Mouse (Mus musculus) neural tube, embryonic 12.5 days (tissue): ENCODE results near the gene B3galt5. TPM values are rescaled to one million over a fixed set of nuclear protein-coding genes. Genes with fewer than 3 reads are reported as not detected.
A peak's percentile ranks its signal among the peaks of the same experiment; 100 is the strongest.

Experiments
- ATAC-seq: fragments of 200-750 bp; cut with Nextera tagmentation; 2 replicates; pipeline ENCODE4 v1.8.0; 2017; ENCODE audit warnings: low read depth, mild to moderate bottlenecking, moderate TSS enrichment, moderate library complexity; ENCODE audit not compliant: low FRiP score
- H3K27ac ChIP-seq: fragments of 300-500 bp; sonication (generic); 2 replicates; pipeline ENCODE4 v1.5.1; 2016
- H3K27me3 ChIP-seq: fragments of 300-500 bp; sonication (generic); replicated peaks from 2 replicates; pipeline ENCODE4 v1.6.1; 2016; ENCODE audit warnings: mild to moderate bottlenecking
- H3K36me3 ChIP-seq: fragments of 300-500 bp; sonication (generic); 2 replicates; pipeline ENCODE4 v1.6.1; 2016; ENCODE audit warnings: mild to moderate bottlenecking
- H3K4me1 ChIP-seq: fragments of 300-500 bp; sonication (generic); 2 replicates; pipeline ENCODE4 v1.6.1; 2016
- H3K4me2 ChIP-seq: fragments of 300-500 bp; sonication (generic); replicated peaks from 2 replicates; pipeline ENCODE4 v1.6.1; 2016; ENCODE audit warnings: mild to moderate bottlenecking
- H3K4me3 ChIP-seq: fragments of 300-500 bp; sonication (generic); 2 replicates; pipeline ENCODE4 v1.5.1; 2016
- H3K9ac ChIP-seq: fragments of 300-500 bp; sonication (generic); 2 replicates; pipeline ENCODE4 v1.6.1; 2016; ENCODE audit warnings: mild to moderate bottlenecking
- H3K9me3 ChIP-seq: fragments of 300-500 bp; sonication (generic); 2 replicates; pipeline ENCODE4 v1.6.1; 2016; ENCODE audit warnings: mild to moderate bottlenecking
- WGBS: fragments of 180-500 bp; shearing (Covaris S2); methylation state at CpG from one replicate; pipeline ENCODE4 v1.1.7; 2016; 5-methylcytosine and 5-hydroxymethylcytosine counted together
- polyA plus RNA-seq: library from polyadenylated mRNA; unstranded; fragments of >200 nt; fragmentation: Nextera tagmentation; extraction: Ambion mirVana; gene quantifications from 2 replicates; pipeline ENCODE4 v1.2.1, GENCODE M21; 2016

Gene B3galt5
- 1.0 TPM in 2 replicates for polyA plus RNA-seq

DNA sequence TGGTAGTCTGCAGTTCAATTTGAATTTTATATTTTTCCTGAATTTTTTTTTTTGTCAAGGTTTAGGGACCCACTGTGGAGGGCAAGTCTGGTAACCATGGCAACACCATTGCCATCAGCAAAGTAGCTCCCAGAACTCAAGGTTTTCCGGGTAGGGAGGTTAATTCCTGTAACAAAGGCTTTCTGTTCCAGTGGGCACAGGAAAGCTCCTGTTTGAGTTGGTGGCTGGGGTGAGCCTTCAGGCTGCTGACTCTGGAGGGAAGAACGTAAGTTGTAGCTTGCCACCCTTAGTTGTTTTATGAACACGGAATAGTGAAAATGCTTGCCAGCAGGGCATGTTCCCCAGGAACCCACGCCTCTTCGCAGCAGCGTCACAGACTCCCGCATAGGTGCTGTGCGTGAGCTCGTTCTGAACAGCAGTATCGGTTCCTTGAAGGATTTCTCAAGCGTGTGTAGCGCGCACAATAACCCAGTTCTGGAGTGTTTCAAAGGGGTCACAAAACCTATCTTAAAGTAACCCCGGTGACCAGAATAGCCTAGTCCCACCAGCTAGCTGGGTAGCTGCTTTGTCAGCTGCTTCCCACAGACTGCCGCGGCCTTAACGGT is at the start of gene B3galt5:
B3galt5 (plus strand) TSS at position 436 of the 605 bp plus-strand sequence.
- Histone ChIP-seq H3K36me3 (no peaks in the 10 kb centered on the region), H3K9ac (no peak within 1 kb of the TSS), H3K4me2 (no peak within 1 kb of the TSS), H3K9me3 (no peaks in the 10 kb centered on the region), H3K27ac (no peak within 1 kb of the TSS), H3K4me1 (no peaks in the 10 kb centered on the region), H3K27me3 (no peaks in the 10 kb centered on the region), H3K4me3 (no peak within 1 kb of the TSS)
- no peak for ATAC-seq
- WGBS = 65% methylated on average over 17 of the region's 17 CpGs

- Histone ChIP-seq H3K9ac (no peak overlapping the region), H3K36me3 (no peaks in the 10 kb centered on the region), H3K9me3 (no peaks in the 10 kb centered on the region; the same call in 1 of the 2 replicates), H3K4me3 (no peak overlapping the region), H3K4me1 (peaks cover 6% of the 10 kb centered on the region), H3K4me2 (no peak overlapping the region), H3K27ac (no peak overlapping the region), H3K27me3 (no peaks in the 10 kb centered on the region)
- WGBS = 84% methylated on average over 5 of the region's 5 CpGs
- no peak for ATAC-seq
Measured at GRCm38 (mm10) chr16:96187619-96188018, 48.0 kb upstream of the B3galt5 start.

DNA sequence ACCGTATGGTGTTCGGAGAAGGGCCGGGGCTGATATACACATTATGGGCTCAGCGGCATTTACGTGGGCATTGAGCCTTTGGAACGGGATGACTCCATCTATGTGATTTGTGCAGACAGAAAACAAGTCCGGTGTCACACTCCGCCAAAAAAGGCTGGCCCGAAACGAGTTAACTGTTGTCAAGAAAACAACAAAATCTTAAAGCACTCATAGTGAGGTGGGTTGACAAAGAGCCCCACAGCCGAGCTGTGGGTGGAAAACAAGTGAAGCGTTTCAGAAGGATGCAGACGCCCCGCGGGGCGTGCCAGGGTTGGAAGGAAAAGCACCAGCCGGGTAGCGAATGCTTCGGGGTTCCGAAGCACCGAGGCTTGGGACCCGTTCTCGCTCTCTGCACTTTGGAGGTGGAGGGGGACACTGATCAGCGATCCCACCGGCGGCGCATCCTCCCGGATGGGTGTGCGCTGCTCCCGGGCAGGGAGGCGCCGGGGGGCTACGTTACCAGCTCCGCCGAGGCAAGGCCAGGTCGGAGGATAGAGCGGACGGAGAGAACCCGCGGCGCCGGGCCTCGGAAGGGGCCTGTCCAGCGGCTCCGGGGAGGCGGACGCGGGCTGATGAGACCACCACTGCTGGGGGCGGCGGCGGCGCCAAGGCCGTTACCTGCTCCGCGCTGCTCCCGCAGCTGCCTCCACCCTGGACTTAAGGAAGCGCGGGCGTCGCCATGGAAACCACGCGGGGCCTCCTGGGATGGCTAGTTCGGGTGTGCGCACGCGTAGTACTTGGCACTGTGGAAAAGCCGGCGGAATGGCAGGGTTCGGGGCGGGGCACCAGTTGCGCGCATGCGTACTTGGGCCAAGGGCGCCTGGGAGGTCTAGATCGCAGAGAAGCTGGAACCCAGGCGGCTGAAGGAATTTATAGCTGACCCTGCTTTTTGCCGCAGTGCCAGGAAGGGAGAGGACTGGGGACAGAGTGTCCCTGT is 43.8 kb upstream of the B3galt5 start, which contains the start of gene Lca5l:
Lca5l (minus strand) TSS at position 741 of the 976 bp plus-strand sequence.
- peak within 1 kb of the TSS; percentile 73 for H3K4me2 ChIP-seq
- no peaks in the 10 kb centered on the region for H3K27me3 ChIP-seq
- ATAC-seq = peak; percentile 97
- H3K4me3 ChIP-seq = peak within 1 kb of the TSS; percentile 87
- no peak within 1 kb of the TSS for H3K27ac ChIP-seq
- peaks cover 6% of the 10 kb centered on the region for H3K4me1 ChIP-seq
- no peaks in the 10 kb centered on the region for H3K9me3 ChIP-seq
- under 1% methylated on average over 75 of the region's 77 CpGs for WGBS
- H3K9ac ChIP-seq = peak within 1 kb of the TSS; percentile 74
- H3K36me3 ChIP-seq = no peaks in the 10 kb centered on the region

- 6% methylated on average over 20 of the region's 20 CpGs for WGBS
- Histone ChIP-seq H3K27me3 (no peaks in the 10 kb centered on the region), H3K4me2 (peak within 1 kb of the TSS; percentile 61), H3K36me3 (no peaks in the 10 kb centered on the region), H3K4me1 (peaks cover 10% of the 10 kb centered on the region), H3K9ac (0 out of 2 replicates have a peak within 1 kb of the TSS, but pooled peaks have one; percentile 30), H3K9me3 (no peaks in the 10 kb centered on the region), H3K4me3 (peak within 1 kb of the TSS; percentile 18), H3K27ac (no peak within 1 kb of the TSS)
- peak; percentile 85 for ATAC-seq
Measured at GRCm38 (mm10) chr16:96199913-96200701, 35.5 kb upstream of the B3galt5 start, which contains the start of gene Sh3bgr. Sh3bgr (plus strand) TSS chr16:96200450.

- Histone ChIP-seq H3K36me3 (no peaks in the 10 kb centered on the region), H3K9me3 (no peaks in the 10 kb centered on the region), H3K4me3 (peak overlapping the region; percentile 18; the same call in 1 of the 2 replicates), H3K4me2 (peak overlapping the region; percentile 61), H3K9ac (0 out of 2 replicates have a peak overlapping the region, but pooled peaks have one; percentile 26), H3K4me1 (peaks cover 10% of the 10 kb centered on the region), H3K27ac (no peak overlapping the region), H3K27me3 (no peaks in the 10 kb centered on the region)
- 35% methylated on average over 9 of the region's 9 CpGs for WGBS
- ATAC-seq = peak; percentile 29; the same call in 1 of the 2 replicates
Measured at GRCm38 (mm10) chr16:96200702-96201028, 34.9 kb upstream of the B3galt5 start.

- H3K27me3 ChIP-seq = no peaks in the 10 kb centered on the region
- no peak overlapping the region for H3K4me2 ChIP-seq
- no peaks in the 10 kb centered on the region for H3K36me3 ChIP-seq
- no peak overlapping the region for H3K27ac ChIP-seq
- H3K9me3 ChIP-seq = no peaks in the 10 kb centered on the region
- 71% methylated on average over 11 of the region's 11 CpGs for WGBS
- H3K4me1 ChIP-seq = peaks cover 10% of the 10 kb centered on the region
- no peak overlapping the region for H3K9ac ChIP-seq
- ATAC-seq = no peak
- H3K4me3 ChIP-seq = no peak overlapping the region
Measured at GRCm38 (mm10) chr16:96201485-96202232, 33.9 kb upstream of the B3galt5 start.

DNA sequence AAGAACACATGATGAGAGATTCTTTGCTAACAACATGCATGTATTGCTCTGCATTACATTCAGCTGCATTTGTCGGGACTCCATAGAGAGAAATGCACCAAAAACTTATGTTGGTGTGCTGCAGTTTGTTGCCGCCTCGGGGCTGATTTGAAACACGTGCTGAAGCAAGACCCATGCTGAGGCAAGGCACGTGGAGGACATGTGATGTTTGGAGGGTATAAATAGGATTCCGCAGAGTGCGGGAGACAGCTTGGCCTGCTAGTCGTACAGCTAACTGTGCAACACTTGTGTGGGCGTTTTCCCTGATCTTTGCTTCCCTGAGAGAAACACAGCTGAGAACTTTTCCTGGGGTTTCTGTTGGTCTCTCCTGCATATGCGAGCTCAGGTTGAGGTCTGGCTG is 25.8 kb upstream of the B3galt5 start:
- H3K36me3 ChIP-seq = no peaks in the 10 kb centered on the region
- H3K27ac ChIP-seq = no peak overlapping the region

GRCm38 (mm10) chr16:96210856-96211255 is 24.7 kb upstream of the B3galt5 start:
- H3K9me3 ChIP-seq = no peaks in the 10 kb centered on the region
- no peak overlapping the region for H3K4me2 ChIP-seq
- no peak overlapping the region for H3K9ac ChIP-seq
- ATAC-seq = no peak
- 88% methylated on average over 7 of the region's 7 CpGs for WGBS
- no peaks in the 10 kb centered on the region for H3K4me1 ChIP-seq
- no peak overlapping the region for H3K27ac ChIP-seq
- H3K4me3 ChIP-seq = no peak overlapping the region
- no peaks in the 10 kb centered on the region for H3K27me3 ChIP-seq
- no peaks in the 10 kb centered on the region for H3K36me3 ChIP-seq

More for the DNA sequence above, 25.8 kb upstream of the B3galt5 start:
- no peak overlapping the region for H3K9ac ChIP-seq
- no peak overlapping the region for H3K4me3 ChIP-seq
- no peaks in the 10 kb centered on the region for H3K27me3 ChIP-seq
- WGBS = 79% methylated on average over 10 of the region's 10 CpGs
- H3K4me2 ChIP-seq = no peak overlapping the region
- no peaks in the 10 kb centered on the region for H3K4me1 ChIP-seq
- ATAC-seq = no peak
- H3K9me3 ChIP-seq = no peaks in the 10 kb centered on the region

GRCm38 (mm10) chr16:96213027-96213426 is 22.6 kb upstream of the B3galt5 start:
- no peaks in the 10 kb centered on the region for H3K27me3 ChIP-seq
- WGBS = 91% methylated on average over 4 of the region's 4 CpGs
- no peak for ATAC-seq

DNA sequence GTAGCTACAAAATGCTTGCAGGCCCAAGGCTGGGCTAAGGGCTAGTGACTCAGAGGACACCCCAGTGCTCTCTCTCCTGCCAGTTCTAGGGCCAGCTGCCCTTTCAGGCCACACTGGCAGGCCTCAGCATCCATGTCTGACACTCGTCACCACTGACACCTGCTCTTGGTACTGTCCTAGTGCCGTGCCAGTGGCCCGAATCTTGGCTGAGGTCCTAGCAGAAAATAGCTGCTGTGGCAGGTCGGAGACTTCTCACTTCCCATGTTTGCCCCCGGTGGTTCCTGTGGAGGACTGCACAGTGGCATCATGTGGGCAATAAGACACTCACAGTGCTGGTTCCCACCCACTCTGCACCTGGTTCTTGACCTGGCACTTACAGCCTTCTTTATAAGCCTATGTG is 14.1 kb upstream of the B3galt5 start:
- no peaks in the 10 kb centered on the region for H3K4me1 ChIP-seq
- no peaks in the 10 kb centered on the region for H3K9me3 ChIP-seq
- whole genome bisulfite sequencing = 88% methylated on average over 5 of the region's 5 CpGs
- no peak overlapping the region for H3K27ac ChIP-seq
- H3K27me3 ChIP-seq = no peaks in the 10 kb centered on the region
- H3K9ac ChIP-seq = no peak overlapping the region
- H3K4me3 ChIP-seq = no peak overlapping the region
- H3K36me3 ChIP-seq = no peaks in the 10 kb centered on the region
- no peak overlapping the region for H3K4me2 ChIP-seq
- ATAC-seq = no peak

More at GRCm38 (mm10) chr16:96213027-96213426, 22.6 kb upstream of the B3galt5 start:
- Histone ChIP-seq H3K36me3 (no peaks in the 10 kb centered on the region), H3K9ac (no peak overlapping the region), H3K27ac (no peak overlapping the region), H3K4me1 (no peaks in the 10 kb centered on the region), H3K4me3 (no peak overlapping the region), H3K4me2 (no peak overlapping the region), H3K9me3 (no peaks in the 10 kb centered on the region)

DNA sequence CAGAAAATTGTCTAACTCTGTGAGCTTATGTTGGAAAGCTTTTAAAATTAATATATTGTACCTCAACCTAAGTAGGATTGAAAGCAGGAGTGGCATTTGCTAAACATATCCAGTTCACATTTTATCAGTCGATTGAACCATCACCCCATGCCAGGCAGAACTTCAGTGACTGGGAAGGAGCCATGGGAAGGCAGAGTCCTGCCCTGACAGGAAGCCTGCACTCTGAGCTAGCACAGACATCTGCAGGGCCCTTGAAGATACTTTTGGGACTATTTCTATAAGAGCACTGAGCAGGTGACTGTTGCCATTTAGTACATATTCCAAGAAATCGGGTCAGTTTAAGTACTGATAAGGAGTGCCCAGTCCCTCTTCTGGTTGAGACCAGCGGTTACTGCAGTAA is 13.6 kb upstream of the B3galt5 start:
- Histone ChIP-seq H3K9me3 (no peaks in the 10 kb centered on the region), H3K27ac (no peak overlapping the region), H3K4me3 (no peak overlapping the region), H3K36me3 (no peaks in the 10 kb centered on the region), H3K9ac (no peak overlapping the region), H3K27me3 (no peaks in the 10 kb centered on the region), H3K4me2 (no peak overlapping the region), H3K4me1 (no peaks in the 10 kb centered on the region)
- no peak for ATAC-seq
- 88% methylated on average over 3 of the region's 3 CpGs for WGBS
